Mouse (Mus musculus): ENCODE results near the gene Dnpep.

The Dnpep gene

DNA sequence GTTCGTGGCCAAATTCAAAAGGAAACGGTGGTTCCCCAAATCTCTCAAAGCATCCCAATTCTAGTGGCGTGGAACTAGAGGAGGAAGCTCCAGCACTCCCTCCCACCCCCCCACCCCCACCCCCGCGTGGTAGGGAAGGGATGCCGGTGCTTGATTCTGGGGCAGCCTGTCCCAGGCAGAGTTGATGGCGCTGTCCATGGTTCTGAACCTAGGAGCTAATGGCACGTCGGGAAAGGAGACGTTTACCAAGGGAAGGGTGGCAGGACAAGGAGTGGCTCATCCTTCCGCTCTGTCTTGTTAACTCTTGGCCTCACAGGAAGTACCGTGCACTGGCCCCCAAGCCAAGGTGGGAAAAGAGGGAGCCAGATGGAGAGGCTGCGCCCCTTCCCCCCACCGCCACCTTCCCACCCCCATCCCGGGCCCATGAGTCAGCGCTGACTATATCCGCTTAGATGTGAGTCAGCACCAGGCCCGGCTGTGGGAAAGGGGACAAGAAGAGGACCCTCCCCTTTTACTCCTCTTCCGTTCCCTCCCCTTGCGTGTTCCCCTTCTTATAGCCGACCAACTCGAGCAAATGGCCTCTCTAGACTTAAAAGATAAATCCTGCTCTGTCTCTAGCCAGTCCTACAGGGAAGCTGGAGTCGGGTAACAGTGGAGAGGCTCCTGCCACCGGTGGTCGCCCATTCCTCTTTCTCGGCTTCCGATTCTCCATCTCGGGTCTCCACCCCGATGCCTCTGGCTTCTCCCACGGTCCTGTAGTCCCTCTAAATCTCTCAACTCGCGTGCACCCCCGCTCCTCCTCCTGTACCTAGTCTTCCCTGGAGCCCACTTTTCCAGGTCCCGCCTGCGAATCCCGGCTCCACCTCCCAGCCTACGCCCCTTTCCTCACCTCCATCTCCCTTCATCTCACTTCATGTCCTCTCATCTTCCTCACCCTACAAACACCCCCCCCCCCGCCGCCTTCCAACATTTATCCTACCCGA is 54.5 kb downstream of the Dnpep start:
- DNase-seq (ENCODE audit: low read depth, low spot score), result peak; percentile 60
- no peaks in the 10 kb centered on the region; the same call in 1 of the 2 replicates for H3K27me3 ChIP-seq (ENCODE audit: control insufficient read depth, insufficient read depth, low read length, poor library complexity, severe bottlenecking)

GRCm38 (mm10) chr1:75261278-75261677 is 56.5 kb downstream of the Dnpep start:
- no peaks in the 10 kb centered on the region for H3K36me3 ChIP-seq (ENCODE audit: control insufficient read depth, insufficient read depth, low read length, poor library complexity, severe bottlenecking)

More for the DNA sequence above, 54.5 kb downstream of the Dnpep start:
- H3K36me3 ChIP-seq (ENCODE audit: control insufficient read depth, insufficient read depth, low read length, poor library complexity, severe bottlenecking), result no peaks in the 10 kb centered on the region

More at GRCm38 (mm10) chr1:75261278-75261677, 56.5 kb downstream of the Dnpep start:
- H3K27me3 ChIP-seq (ENCODE audit: control insufficient read depth, insufficient read depth, low read length, poor library complexity, severe bottlenecking), result no peaks in the 10 kb centered on the region; the same call in 1 of the 2 replicates
- DNase-seq (ENCODE audit: low read depth, low spot score), result no peak

Measured in splenic B cell, adult 2 months (primary cell).